Mouse (Mus musculus) right cerebral cortex, postnatal 4 days (tissue): ENCODE data around the gene Lims1.

Source experiments
- DNase-seq: peaks from one replicate; pipeline ENCODE4 v3.0.0-alpha.2; 2022

Lims1 gene

DNA sequence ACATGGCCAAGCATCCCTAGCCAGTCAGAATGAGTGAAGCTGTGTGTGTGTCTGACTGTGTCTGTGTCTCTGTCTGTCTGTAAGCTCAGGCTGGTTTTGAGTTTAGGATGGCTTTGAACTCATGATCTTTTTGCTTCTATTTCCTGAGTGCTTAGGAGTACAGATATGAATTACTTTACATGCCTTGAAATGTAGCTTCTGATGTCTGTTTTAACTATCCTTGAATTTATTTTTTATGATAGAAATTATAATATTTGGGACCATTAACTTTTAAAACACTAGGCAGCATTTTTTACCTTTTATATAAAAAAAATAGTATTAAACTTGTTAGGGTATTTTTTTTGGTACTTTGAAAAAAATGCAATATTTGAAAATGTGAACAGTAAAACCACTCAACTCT is 128.3 kb downstream of the Lims1 start:
- DNase-seq = no peak

DNA sequence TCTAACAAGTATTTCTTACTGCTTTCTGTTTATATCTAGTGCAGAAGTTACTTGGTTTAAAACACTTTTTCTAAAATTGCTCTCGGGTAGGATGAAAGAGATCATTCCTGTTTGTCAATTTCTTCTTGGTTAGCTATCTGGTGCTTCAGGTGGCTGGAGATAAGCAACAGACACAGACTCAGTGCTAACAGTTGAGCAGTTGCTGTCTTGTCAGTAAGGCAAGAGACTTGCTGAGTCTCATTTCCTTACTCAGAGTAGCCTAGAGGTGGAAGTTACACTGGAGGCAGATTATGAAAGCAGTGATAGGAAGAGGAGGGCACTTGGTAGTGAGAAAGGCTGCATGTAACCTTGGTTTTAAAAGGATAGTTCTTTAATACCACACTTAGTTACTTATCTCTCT is 128.9 kb downstream of the Lims1 start:
- DNase-seq = no peak

DNA sequence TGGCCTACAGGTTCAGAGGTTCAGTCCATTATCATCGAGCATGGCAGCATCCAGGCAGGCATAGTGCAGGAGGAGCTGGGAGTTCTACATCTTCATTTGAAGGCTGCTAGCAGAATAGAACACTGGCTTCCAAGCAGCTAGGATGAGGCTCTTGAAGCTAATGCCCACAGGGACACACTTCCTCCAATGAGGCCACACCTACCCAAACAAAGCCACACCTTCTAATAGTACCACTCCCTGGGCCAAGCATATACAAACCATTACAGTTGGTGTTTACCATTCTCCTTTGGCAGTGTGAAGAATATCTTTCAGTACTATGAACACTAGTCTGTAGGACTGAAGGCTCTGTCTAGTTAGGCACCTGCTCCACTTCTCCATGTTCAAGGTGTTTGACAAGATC is 136.6 kb downstream of the Lims1 start:
- no peak for DNase-seq
